Mouse (Mus musculus) Patski (cell line): ENCODE measurements at regions not wholly inside any gene's neighbourhood (a gene's known extent, or its start where the extent isn't known, plus 50 kb on each side); places are given as distances from the start of the nearest gene placed in this dataset.

Source experiments
- ATAC-seq: fragments of 100-300 bp; one replicate; pipeline ENCODE4 v1.8.0; 2021
- CTCF ChIA-PET: fragments of 350-600 bp; sonication (Branson Sonifier 250); formaldehyde crosslinking; loops from one replicate; lab custom pipeline; 2022; ENCODE audit warnings: inconsistent platforms; lab: Charles Lee
- POLR2A ChIA-PET: fragments of 350-600 bp; sonication (Branson Sonifier 250); formaldehyde crosslinking; loops from one replicate; lab custom pipeline; 2022; ENCODE audit warnings: antibody characterized with exemption, inconsistent platforms; lab: Charles Lee
- DNase-seq: peaks from one replicate; pipeline ENCODE4 v3.0.0-alpha.2; 2011; ENCODE audit warnings: low read depth, low spot score
- H3K27me3 ChIP-seq: fragments of 371-371 bp; one replicate; pipeline ENCODE4 v1.5.1; 2021
- CTCF ChIP-seq: fragments of 100-300 bp; IDR thresholded peaks from one replicate; pipeline ENCODE4 v1.5.1; 2021
- in situ Hi-C: fragments of 300-500 bp; cut with MboI; formaldehyde crosslinking; loops from 3 replicates; pipeline ENCODE4 v1.11.1; 2018; ENCODE audit warnings: low pct_unique_long_range_greater_than_20kb, mixed read lengths

DNA sequence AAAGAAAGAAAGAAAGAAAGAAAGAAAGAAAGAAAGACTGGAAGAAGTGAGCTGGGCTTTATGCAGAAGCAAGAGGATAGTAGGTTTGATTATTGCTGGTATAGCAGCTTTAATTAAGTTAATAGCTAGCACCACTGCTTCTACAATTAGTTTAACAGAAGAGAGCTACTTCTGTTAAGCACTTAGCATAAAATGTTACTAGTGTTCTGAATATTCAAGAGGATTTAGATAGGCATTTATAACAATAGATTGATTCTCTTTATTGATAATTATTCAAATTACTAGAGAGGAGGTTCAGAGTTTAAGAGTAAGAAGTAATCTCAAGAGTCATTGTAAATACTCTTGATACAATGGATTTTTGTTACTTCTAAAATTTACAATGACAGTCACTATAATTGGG is 346.1 kb upstream of the Pdgfd start:
- CTCF ChIA-PET = no interaction called here
- in situ Hi-C loops = no loop called here
- POLR2A ChIA-PET = interaction anchor here (0.6 kb wide), 1 partner anchor 213 kb away, joined by 3 read pairs; no protein-coding TSS in a partner anchor
- no peak for DNase-seq
- no peak for TF ChIP-seq CTCF
- no peak for ATAC-seq
- no peaks in the 10 kb centered on the region for H3K27me3 ChIP-seq

DNA sequence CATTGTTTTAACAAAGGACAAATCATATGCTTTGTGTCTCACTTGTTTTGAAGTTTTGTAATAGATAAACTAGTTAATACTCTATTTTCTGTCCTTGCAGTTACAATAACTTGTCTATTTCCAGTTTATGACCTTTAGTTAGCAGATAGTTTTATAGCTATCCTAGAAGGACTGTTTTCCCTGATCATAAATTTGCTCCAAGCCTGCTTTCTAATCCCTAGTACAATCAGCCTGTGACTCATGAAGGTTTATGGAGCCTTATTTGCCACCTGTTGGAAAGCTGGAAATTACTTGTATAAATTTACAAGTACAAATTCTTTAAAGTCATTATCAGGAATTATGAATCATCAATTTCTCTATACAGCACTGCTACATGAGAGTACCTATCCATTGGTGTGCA is 339.5 kb upstream of the Pdgfd start:
- ChIA-PET POLR2A (interaction anchor here (0.7 kb wide), 1 partner anchor 218 kb away, joined by 5 read pairs; no protein-coding TSS in a partner anchor), CTCF (no interaction called here)
- H3K27me3 ChIP-seq = no peaks in the 10 kb centered on the region
- no peak for ATAC-seq
- no peak for TF ChIP-seq CTCF
- in situ Hi-C loops = no loop called here
- no peak for DNase-seq

DNA sequence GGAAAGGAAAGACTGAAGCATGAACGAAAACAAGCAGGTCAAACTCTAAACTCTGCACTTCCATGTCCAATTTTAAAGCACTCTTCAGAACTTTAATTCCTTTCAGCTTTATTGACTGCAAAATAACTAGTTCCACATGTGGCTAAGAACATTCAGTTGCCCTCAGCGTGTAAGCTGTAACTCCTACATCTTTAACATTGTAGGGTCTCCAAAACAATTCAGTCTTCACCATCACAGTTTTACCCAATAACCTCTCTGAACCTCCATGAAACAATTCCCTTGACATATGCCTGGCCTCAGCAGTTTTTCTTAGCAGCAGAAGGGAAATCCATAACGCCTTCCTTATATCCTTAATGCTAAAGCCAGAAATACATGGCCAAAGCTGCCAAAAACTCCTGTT is 326.0 kb upstream of the Pdgfd start:
- POLR2A ChIA-PET = no interaction called here
- CTCF ChIA-PET = no interaction called here
- ATAC-seq (no peak), DNase-seq (no peak)
- no peak for TF ChIP-seq CTCF
- H3K27me3 ChIP-seq = no peaks in the 10 kb centered on the region
- in situ Hi-C loops = no loop called here

DNA sequence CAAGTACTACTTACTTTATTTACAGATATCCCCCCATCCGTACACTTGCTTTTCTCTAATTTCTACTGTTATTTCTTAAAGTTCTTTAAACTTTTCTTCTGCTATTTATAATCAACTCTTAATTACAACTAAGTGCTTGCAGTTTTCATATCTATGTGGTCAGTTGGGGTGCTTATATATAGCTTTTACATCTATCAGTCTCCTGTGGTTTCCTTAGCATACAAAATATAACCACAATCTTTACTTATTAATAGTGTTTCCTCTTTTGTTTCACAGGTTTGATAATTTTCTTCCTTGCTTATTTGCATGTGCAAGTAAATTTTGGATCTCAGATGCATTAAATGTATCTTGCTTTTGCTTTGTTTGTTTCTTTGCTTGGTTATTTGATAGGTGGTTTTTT is 288.7 kb upstream of the Pdgfd start:
- ATAC-seq (no peak), DNase-seq (no peak)
- ChIA-PET CTCF (no interaction called here), POLR2A (no interaction called here)
- in situ Hi-C loops = no loop called here
- TF ChIP-seq CTCF = no peak
- no peaks in the 10 kb centered on the region for H3K27me3 ChIP-seq

DNA sequence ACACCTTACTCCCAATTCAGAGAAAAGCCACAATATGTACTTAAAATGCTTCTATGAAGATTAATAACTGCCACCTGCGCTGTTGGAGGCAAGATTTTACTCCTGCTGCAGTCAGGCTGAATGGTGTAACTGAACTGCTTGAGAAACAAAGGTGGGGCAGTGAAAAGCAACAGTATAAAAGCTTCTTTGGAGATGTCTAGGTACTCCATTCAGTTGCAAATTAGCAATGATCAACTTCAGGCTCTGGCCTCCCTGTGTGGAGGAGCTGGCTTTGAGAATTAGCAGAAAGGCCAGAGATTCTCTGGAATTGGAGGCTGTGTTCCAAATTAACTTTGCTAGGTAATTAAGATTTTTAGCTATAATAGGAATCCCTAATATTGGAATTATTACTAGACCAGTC is 245.9 kb upstream of the Pdgfd start:
- no peak for TF ChIP-seq CTCF
- H3K27me3 ChIP-seq = no peaks in the 10 kb centered on the region
- in situ Hi-C loops = no loop called here
- POLR2A ChIA-PET = no interaction called here
- no peak for ATAC-seq
- DNase-seq = no peak
- CTCF ChIA-PET = interaction anchor here (1.0 kb wide), 1 partner anchor 19 kb away, joined by 3 read pairs; no protein-coding TSS in a partner anchor

DNA sequence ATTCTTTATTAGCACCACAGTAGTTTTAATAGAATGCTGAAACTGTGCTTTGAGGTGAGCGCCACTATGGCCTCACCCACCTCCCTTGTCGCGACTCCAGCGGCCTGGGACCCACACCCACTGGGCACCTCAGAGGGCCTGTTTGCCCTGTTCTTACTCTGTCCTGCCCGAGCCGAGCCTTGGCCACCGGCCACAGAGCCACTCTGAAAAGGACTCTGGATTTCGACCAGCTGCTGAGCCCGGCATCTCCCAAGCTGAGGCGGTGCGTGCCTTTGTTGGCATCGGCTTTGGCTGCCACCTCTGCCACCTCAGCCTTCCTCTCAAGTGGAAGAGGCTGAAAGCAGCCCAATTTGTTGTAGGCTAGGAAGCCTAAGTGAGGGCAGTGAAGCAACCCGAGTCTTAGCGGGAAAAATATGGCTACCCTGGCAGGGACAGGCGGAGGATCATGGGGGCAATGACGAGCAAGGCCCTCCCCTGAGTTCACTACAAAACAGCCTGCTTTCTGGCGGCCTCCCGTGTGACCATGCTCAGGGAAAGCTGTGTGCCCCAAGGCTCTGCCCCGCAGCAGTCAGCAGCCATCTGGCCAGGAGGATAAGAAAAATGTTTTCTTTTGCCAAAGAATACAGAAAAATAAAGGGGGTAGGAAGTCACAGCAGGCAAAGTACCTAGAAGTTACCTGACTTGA is 240.1 kb upstream of the Pdgfd start:
- no peak for TF ChIP-seq CTCF
- ATAC-seq = no peak
- in situ Hi-C loops = no loop called here
- no peak for DNase-seq
- H3K27me3 ChIP-seq = no peaks in the 10 kb centered on the region
- ChIA-PET CTCF (no interaction called here), POLR2A (no interaction called here)

DNA sequence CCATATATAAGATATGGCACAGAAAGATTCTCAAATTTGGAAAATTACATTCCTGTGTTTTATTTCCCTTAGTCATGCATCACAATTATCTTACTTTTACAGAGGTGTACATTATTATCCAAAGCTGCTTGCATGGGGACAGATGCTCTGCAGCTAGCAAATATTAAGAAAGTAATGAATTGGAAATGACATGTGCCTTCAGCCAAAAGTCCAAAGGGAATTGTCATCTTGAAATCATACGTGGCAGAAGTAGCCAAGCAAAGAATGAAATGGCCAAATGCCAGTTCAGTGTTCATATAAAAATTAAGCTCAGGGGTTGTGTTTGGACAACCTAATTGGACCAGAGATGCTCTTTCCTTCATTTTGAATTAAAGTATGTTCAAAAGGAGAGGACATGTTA is 196.1 kb upstream of the Pdgfd start:
- no peak for ATAC-seq
- no peaks in the 10 kb centered on the region for H3K27me3 ChIP-seq
- in situ Hi-C loops = no loop called here
- ChIA-PET POLR2A (no interaction called here), CTCF (no interaction called here)
- no peak for TF ChIP-seq CTCF
- no peak for DNase-seq
